Mouse (Mus musculus): ENCODE data around the gene Phf13. TPM values are rescaled to one million over a fixed set of nuclear protein-coding genes. Genes with fewer than 3 reads are reported as not detected.
"Not testable (repeated sequence)": the region's sequence is repeated elsewhere in the genome, so short reads cannot be mapped to it uniquely, and the experiment has no call there.

Phf13 gene
- 18.6 TPM for polyA plus RNA-seq (2021)

GRCm38 (mm10) chr4:151996173-151996950, at the start of gene Phf13:
Gene Phf13, minus strand, starts transcription at chr4:151996258.
- peak; percentile 86 for DNase-seq (ENCODE audit: low read depth, low spot score)
- peak; percentile 90 for ATAC-seq
- H3K27me3 ChIP-seq = no peaks in the 10 kb centered on the region
- TF ChIP-seq CTCF (IDR thresholded peaks at IDR 0.05) = no peak
- CTCF ChIA-PET = no interaction called here
- in situ Hi-C loops (cut with MboI; ENCODE audit: low pct_unique_long_range_greater_than_20kb) = no loop called here
- POLR2A ChIA-PET = interaction anchor here (0.7 to 1.6 kb wide), 4 partner anchors 11 to 34 kb away, joined by 3 to 8 read pairs (median 6); partner anchors contain the start of gene Klhl21

GRCm38 (mm10) chr4:152044609-152045008, 48.6 kb upstream of the Phf13 start:
- ATAC-seq = no peak
- POLR2A ChIA-PET = no interaction called here
- no peaks in the 10 kb centered on the region for H3K27me3 ChIP-seq
- TF ChIP-seq CTCF (IDR thresholded peaks at IDR 0.05) = no peak
- in situ Hi-C loops (cut with MboI; ENCODE audit: low pct_unique_long_range_greater_than_20kb) = no loop called here
- DNase-seq (ENCODE audit: low read depth, low spot score) = no peak
- CTCF ChIA-PET = no interaction called here

- TF ChIP-seq CTCF (IDR thresholded peaks at IDR 0.05) = no peak
- DNase-seq (ENCODE audit: low read depth, low spot score) = no peak
- in situ Hi-C loops (cut with MboI; ENCODE audit: low pct_unique_long_range_greater_than_20kb) = no loop called here
- ChIA-PET CTCF (interaction anchor here (1.4 kb wide), 1 partner anchor 14 kb away, joined by 3 read pairs; no protein-coding TSS in a partner anchor), POLR2A (no interaction called here)
- no peak for ATAC-seq
- H3K27me3 ChIP-seq = no peaks in the 10 kb centered on the region
These were observed 47.1 kb upstream of the Phf13 start for GRCm38 (mm10) chr4:152043171-152043570.

- in situ Hi-C loops (cut with MboI; ENCODE audit: low pct_unique_long_range_greater_than_20kb) = no loop called here
- CTCF ChIA-PET = no interaction called here
- DNase-seq (ENCODE audit: low read depth, low spot score) = no peak
- no peaks in the 10 kb centered on the region for H3K27me3 ChIP-seq
- ATAC-seq = no peak
- TF ChIP-seq CTCF (IDR thresholded peaks at IDR 0.05) = no peak
- POLR2A ChIA-PET = no interaction called here
These were observed 46.0 kb upstream of the Phf13 start for GRCm38 (mm10) chr4:152041924-152042641.

GRCm38 (mm10) chr4:152039831-152040310, 43.8 kb upstream of the Phf13 start:
- DNase-seq (ENCODE audit: low read depth, low spot score) (no peak), ATAC-seq (no peak)
- ChIA-PET CTCF (interaction anchor here (1.7 to 2.6 kb wide), 2 partner anchors 11 to 57 kb away, joined by 3 to 10 read pairs; no protein-coding TSS in a partner anchor), POLR2A (interaction anchor here (1.3 kb wide), 1 partner anchor 47 kb away, joined by 3 read pairs; no protein-coding TSS in a partner anchor)
- H3K27me3 ChIP-seq = no peaks in the 10 kb centered on the region
- no peak for TF ChIP-seq CTCF (IDR thresholded peaks at IDR 0.05)
- in situ Hi-C loops (cut with MboI; ENCODE audit: low pct_unique_long_range_greater_than_20kb) = no loop called here

- no peak for TF ChIP-seq CTCF (IDR thresholded peaks at IDR 0.05)
- H3K27me3 ChIP-seq = no peaks in the 10 kb centered on the region
- DNase-seq (ENCODE audit: low read depth, low spot score) = no peak
- ATAC-seq = peak; percentile 66
- ChIA-PET POLR2A (interaction anchor here (0.7 to 1.4 kb wide), 4 partner anchors 9 to 55 kb away, joined by 3 to 4 read pairs (median 3); no protein-coding TSS in a partner anchor), CTCF (interaction anchor here (0.6 to 3.5 kb wide), 8 partner anchors 10 to 58 kb away, joined by 3 to 21 read pairs (median 3); no protein-coding TSS in a partner anchor)
- in situ Hi-C loops (cut with MboI; ENCODE audit: low pct_unique_long_range_greater_than_20kb) = no loop called here
These were observed 43.1 kb upstream of the Phf13 start, which contains the start of gene Nol9 for GRCm38 (mm10) chr4:152038985-152039830. Gene Nol9, plus strand, starts transcription at chr4:152039321.

- in situ Hi-C loops (cut with MboI; ENCODE audit: low pct_unique_long_range_greater_than_20kb) = no loop called here
- no peaks in the 10 kb centered on the region for H3K27me3 ChIP-seq
- CTCF ChIA-PET = interaction anchor here (0.6 to 3.5 kb wide), 10 partner anchors 9 to 63 kb away, joined by 3 to 21 read pairs (median 3); no protein-coding TSS in a partner anchor
- DNase-seq (ENCODE audit: low read depth, low spot score) = no peak
- POLR2A ChIA-PET = interaction anchor here (0.6 to 1.4 kb wide), 5 partner anchors 9 to 55 kb away, joined by 3 to 4 read pairs (median 3); no protein-coding TSS in a partner anchor
- no peak for ATAC-seq
- TF ChIP-seq CTCF (IDR thresholded peaks at IDR 0.05) = no peak
These were observed 42.3 kb upstream of the Phf13 start, which contains the start of gene Tas1r1 for GRCm38 (mm10) chr4:152038225-152038984. Gene Tas1r1, minus strand, starts transcription at chr4:152038568.

GRCm38 (mm10) chr4:152036464-152036863, 40.4 kb upstream of the Phf13 start:
- POLR2A ChIA-PET; in situ Hi-C loops (cut with MboI; ENCODE audit: low pct_unique_long_range_greater_than_20kb); DNase-seq (ENCODE audit: low read depth, low spot score); ATAC-seq; H3K27me3 ChIP-seq: not testable (repeated sequence)
- CTCF ChIA-PET = interaction anchor here (2.3 to 3.5 kb wide), 2 partner anchors 56 to 65 kb away, joined by 7 to 21 read pairs; no protein-coding TSS in a partner anchor

GRCm38 (mm10) chr4:152032922-152033321, 36.9 kb upstream of the Phf13 start:
- DNase-seq (ENCODE audit: low read depth, low spot score) (no peak), ATAC-seq (no peak)
- POLR2A ChIA-PET = no interaction called here
- H3K27me3 ChIP-seq = no peaks in the 10 kb centered on the region
- CTCF ChIA-PET = no interaction called here
- TF ChIP-seq CTCF (IDR thresholded peaks at IDR 0.05) = no peak
- in situ Hi-C loops (cut with MboI; ENCODE audit: low pct_unique_long_range_greater_than_20kb) = loop anchor here (5.0 kb wide), 1 partner anchor 64 kb away; no protein-coding TSS in a partner anchor

Data from Patski (cell line).